Mouse (Mus musculus) spleen, postnatal 4 days (tissue): Measurements from ENCODE around the gene Fam234b.
A peak's percentile ranks its signal among the peaks of the same experiment; 100 is the strongest.

Experiments
- DNase-seq, 2 experiments: peaks; one replicate each; pipeline ENCODE4 v3.0.0; 2022; ENCODE audit warnings: low spot score in 2 of 2

Fam234b gene

GRCm38 (mm10) chr6:135228465-135228941 lies 30.7 kb downstream of the Fam234b start:
- DNase-seq, result no peak

GRCm38 (mm10) chr6:135230586-135230985 lies 32.8 kb downstream of the Fam234b start:
- no peak for DNase-seq

- DNase-seq, result no peak
Observed at GRCm38 (mm10) chr6:135232443-135233182, 34.8 kb downstream of the Fam234b start.

- DNase-seq, result no peak
Observed at GRCm38 (mm10) chr6:135235742-135236141, 38.0 kb downstream of the Fam234b start.

GRCm38 (mm10) chr6:135236576-135236975 lies 38.8 kb downstream of the Fam234b start:
- no peak for DNase-seq

- peak in 1 of 2 experiments; percentile 31 for DNase-seq
Observed at GRCm38 (mm10) chr6:135237326-135237725, 39.5 kb downstream of the Fam234b start.

- DNase-seq, result no peak
Observed at GRCm38 (mm10) chr6:135238211-135238610, 40.4 kb downstream of the Fam234b start.

GRCm38 (mm10) chr6:135240361-135240760 lies 42.6 kb downstream of the Fam234b start:
- no peak for DNase-seq

GRCm38 (mm10) chr6:135245586-135245985 lies 47.8 kb downstream of the Fam234b start:
- no peak for DNase-seq

GRCm38 (mm10) chr6:135247861-135248260 lies 50.1 kb downstream of the Fam234b start:
- DNase-seq, result no peak

- DNase-seq, result peak; percentile 36 to 82
Observed at GRCm38 (mm10) chr6:135249846-135250531, 52.2 kb downstream of the Fam234b start.

- no peak for DNase-seq
Observed at GRCm38 (mm10) chr6:135250926-135251699, 53.3 kb downstream of the Fam234b start.

GRCm38 (mm10) chr6:135251849-135252727 lies 54.3 kb downstream of the Fam234b start:
- DNase-seq, result no peak

GRCm38 (mm10) chr6:135252728-135253077 lies 54.9 kb downstream of the Fam234b start:
- DNase-seq, result peak; percentile 49 to 74

GRCm38 (mm10) chr6:135254153-135254552 lies 56.4 kb downstream of the Fam234b start, which contains the start of gene Gsg1:
Gene Gsg1 (minus strand): TSS chr6:135254351.
- no peak for DNase-seq

GRCm38 (mm10) chr6:135260435-135260834 lies 62.7 kb downstream of the Fam234b start:
- DNase-seq, result no peak

GRCm38 (mm10) chr6:135261124-135261523 lies 63.3 kb downstream of the Fam234b start:
- DNase-seq, result no peak

GRCm38 (mm10) chr6:135262565-135262964 lies 64.8 kb downstream of the Fam234b start:
- DNase-seq, result no peak

- DNase-seq, result no peak
Observed at GRCm38 (mm10) chr6:135264136-135264535, 66.4 kb downstream of the Fam234b start.

GRCm38 (mm10) chr6:135266056-135266455 lies 68.3 kb downstream of the Fam234b start:
- DNase-seq, result no peak

GRCm38 (mm10) chr6:135267221-135267620 lies 69.4 kb downstream of the Fam234b start:
- DNase-seq, result no peak
